Mouse (Mus musculus) gonadal fat pad, adult 2 months (tissue): ENCODE measurements around the gene Srpx. TPM values are rescaled to one million over a fixed set of nuclear protein-coding genes. Genes with fewer than 3 reads are reported as not detected.

Experiments used
- DNase-seq: peaks from one replicate; pipeline ENCODE4 v3.0.0-alpha.2; 2012; ENCODE audit warnings: low read depth
- polyA plus RNA-seq: library from polyadenylated mRNA; depleted of rRNA; stranded (reverse); fragments of >200 nt; gene quantifications from 2 replicates; pipeline ENCODE4 v1.2.3, GENCODE M21; 2012; rRNA removed

The Srpx gene
- polyA plus RNA-seq: 12.9 and 23.2 TPM in 2 replicates

DNA sequence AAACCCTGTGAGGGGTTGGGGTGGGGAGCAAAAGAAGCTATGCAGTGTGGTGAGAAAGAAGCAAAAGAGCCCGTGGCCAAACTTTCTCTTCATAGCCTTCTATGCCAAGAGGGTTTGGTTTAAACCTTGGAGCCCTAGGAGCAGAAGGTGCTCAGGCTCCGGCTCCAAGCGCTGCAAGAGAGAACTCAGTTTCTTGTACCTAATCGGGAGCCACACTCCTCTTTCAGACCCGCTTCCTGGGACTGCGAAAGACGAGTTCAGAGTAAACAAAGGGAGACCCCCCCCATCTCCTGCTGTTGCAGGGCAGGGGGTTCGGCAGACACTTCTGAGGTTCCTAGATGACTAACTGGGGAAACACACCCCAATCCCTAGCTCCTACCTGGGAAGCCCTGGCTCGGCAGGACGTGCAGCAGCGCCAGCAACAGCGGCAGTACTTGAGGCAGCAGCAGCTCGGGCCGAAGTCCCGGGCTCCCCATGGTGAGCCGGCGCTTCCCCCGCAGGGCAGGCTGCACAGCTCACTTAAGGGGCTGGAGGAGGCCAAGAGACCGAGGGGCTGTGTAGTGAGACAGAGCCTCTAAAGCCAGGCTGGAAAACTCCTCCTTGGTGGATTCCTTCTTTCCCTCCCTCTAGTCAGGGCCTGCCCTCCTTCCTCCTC, at the start of gene Srpx:
Srpx (minus strand) TSS at position 645 of the 655 bp plus-strand sequence.
- no peak for DNase-seq

DNA sequence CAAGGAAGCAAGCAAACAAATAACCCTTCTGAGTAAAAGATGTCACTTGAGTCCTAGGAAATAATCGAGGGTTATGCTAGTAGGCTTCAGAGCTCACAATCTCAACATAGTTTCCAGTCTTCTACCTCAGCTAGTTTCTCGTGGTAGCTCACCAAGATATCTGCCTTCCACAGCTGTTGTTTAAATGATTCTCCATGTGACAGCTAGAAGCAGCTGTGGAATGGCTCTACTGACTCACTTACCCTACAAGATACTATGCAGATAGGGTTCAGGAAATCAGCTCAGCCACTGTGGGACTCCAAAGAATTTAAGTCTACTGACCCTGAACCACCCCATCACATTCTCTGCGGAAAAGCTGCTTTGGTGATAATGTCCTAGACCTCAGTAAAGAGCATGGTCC, 34.9 kb upstream of the Srpx start:
- no peak for DNase-seq

DNA sequence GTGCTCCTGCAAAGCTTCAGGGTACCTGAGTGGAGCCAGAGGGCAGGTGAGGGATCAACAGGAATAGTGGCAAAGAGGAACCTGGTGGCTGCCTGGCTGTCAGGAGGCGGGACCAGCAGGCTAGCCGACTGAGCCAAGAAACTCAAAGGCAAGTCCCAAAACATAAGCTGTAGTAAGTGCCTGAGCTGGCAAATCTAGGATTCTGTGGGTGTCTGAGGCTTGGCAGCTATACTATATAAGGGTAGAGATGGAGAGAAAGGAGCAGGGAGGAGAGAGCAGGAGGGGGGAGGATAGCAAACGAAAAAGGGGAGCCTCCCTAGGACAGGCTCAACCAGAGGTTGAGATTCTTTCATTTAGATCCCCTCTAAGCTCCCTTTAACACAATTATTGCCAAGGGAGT, 1.7 kb downstream of the Srpx start:
- DNase-seq: no peak

DNA sequence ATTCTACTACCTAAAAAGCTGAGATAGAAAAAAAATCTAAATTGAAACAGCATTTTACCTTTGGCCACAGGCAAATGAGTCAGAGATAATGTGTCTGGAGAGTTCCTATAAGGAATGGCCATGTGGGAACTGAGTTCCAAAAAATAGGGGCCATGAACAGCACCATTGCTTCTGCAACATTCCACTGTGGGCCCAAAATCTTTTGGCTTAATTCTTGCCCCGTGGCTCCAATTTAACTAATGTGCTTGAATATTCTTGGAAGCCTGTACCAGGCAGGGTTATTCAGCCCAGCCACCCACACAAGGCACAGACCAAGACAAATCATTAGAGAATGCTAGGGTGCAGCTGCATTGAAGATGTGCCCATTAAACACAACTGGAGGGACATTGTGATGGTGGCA, 6.8 kb downstream of the Srpx start:
- DNase-seq: no peak

DNA sequence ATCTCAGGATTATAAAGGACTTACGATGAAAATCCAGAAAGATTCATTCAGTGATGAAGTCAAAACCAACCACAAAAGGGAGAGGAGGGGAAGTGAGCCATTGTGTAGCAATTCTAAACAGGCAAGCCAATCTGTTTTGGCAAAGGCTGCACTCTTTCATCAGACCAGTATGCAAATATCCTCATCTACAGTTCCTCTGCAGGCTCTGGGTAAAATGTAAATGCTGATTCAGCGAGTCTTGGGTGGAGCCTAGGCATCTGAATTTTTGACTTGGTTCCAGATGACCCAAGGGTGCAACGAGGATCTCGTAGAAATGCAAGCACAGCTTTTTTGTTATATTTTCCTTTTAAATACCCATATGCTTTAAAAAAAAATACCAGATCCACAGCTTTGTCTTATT, 9.0 kb downstream of the Srpx start:
- no peak for DNase-seq

DNA sequence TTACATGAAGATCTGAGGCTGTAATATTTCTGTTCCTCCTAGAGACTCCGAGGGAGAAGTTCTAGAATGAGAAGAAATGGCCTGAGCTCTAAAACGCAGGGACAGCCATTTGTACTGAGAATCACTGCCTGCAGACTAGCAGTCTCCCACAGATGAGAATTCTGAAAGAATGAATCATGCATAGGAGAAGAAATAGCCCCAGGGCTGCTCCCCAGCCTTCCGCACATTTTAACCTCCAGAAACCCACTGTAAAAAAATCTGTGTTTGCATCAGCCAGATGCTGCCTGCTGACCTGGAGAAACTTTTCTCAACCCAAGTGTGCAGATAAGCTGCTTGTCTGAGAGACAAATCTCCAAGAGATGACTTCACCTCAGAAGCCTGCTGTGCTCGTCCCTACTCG, 12.0 kb downstream of the Srpx start:
- no peak for DNase-seq

DNA sequence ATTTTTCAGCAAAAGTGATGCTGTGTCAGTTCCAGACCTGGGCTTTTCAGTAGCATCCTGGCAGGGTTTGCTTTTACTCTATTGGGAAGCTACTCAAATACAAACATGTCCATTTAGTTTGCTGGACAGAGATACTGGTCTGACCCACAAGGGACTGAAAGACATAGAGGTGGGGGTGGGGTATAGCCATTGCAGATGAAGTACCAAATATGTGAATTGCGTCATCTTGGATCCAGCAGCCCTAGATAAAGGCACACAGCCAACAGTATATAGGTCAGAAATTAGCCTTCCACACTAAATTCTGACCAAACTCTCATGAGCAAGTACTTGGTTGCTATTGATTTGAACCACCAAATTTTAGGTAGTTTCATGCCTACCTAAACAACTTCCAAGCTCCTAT, 14.8 kb downstream of the Srpx start:
- no peak for DNase-seq

DNA sequence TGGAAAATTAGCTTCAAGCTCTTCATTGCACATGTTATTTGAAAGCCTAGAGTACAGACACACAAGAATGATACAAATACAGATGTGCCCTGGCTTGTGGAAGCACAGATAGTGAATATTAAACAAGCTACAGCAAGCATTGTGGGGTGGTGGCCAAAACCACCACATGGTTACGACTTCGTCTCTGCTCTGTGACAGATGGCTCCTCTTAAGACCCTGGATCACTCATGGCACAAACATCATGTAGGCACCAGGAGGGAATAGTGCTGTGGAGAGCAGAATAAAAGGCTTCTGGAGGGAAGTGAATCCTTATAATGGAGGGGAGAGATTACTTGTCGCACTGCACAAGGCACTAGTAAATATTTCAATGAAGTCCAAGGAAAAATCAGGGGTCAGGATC, 21.7 kb downstream of the Srpx start:
- DNase-seq: no peak

DNA sequence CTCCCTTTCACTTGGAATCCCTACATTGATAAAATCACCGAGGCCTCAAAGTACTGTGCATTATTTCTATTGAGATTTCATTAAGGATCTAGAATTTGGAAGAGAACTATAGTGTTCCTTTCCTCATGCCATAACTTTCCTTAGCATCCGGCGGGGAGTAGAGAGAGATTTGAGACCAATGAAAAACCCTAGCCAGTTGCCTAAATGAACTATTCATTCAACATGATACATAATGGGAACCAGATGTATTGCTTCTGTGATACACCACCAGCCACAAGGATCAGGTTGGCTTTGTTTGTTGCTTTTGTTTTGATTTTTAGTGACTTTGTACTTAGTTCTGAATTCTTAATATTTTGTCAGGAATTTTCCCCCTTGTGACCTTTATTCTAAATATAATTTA, 37.1 kb downstream of the Srpx start:
- DNase-seq: no peak

DNA sequence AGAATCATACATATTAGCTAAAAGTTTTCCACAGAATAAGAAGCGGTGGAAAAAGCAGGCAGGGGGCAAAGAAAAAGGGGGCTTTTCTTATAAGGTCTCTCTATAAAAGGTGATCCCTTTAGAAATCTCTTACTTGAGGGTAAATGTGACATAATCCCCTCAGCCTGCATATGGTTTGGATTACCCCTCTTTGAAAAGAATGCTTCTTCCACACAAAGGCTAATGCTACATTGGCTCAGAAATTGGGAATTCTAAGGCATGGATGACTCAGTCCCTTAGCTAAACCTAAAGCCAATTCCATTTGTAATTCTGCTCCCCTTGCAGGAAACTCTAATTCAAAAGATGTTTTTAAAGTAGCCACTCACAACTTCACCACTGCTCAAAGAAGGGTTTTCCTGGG, 37.5 kb downstream of the Srpx start:
- no peak for DNase-seq

DNA sequence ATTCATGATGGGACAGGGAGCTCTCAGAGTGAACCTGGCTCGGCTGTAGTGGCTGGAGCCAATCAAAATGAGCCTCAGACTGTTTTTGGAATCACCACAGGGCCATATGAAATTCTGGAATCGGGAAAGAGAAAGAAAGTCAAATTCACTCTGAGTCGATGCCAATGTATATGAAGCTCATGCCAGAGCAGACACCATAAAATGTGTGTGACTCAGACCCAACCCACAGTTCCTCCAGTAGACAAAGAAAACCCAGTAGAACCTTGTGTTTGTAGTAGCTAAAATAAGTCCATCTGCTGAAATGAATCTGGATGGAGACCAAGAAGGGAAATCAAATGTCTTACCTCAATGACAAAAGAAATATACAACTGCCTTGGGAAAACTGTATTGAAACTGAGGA, 43.5 kb downstream of the Srpx start:
- no peak for DNase-seq

DNA sequence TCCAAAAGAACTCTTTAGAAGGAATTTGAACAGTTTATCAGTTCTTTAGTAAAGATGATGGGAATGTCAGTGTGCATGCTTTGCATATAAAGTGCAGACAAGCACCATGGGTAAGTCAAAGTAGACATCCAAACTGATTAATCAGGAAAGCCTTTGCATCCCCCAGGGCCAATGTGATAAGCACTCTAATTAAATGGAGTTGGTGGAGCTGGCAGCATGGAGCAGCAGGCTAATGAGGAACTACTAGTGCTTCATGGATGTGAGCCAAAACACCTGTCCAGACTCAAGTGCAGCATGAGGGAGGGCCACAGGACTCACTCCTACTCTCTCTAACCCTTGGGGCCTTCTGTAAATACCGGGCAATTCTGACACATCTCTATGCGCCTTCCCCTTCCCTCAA, 46.0 kb downstream of the Srpx start:
- DNase-seq: no peak

DNA sequence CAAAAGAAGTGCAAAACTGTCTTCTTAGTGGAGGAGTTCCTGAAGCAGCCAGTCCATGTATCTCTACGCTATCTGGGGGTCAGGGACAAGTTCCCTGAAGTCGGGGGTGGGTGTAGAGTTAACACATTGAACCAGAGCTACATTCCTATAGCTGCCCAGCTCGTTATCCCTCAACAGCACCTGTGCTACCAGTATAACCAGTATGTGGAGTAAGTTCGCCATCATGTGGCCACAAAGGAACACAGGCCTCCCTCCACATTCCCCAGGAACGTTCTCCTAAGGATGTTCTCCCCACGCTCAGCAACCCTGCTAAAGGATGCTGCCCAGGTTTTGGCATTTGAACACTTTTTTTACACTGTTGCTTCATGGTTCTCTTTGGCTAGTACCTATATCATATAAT, 46.8 kb downstream of the Srpx start:
- no peak for DNase-seq

DNA sequence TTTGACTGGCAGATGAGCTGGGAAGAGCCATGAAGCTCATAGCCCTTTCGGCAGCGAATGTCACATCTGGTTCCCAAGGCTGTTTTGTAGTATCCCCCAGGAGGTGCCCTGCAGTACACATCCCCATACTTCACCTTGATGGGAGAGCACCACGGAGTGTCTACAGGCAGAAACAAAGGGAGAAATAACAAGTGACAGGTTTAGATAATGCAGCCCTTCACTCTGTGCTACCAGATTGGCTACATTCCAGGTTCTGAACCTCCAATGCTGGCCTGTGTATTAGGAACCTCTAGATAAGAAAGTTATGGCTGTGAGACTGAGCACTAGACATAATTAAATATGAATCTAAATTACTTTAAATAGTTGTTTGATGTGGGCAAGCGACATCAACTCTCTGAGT, 48.1 kb downstream of the Srpx start:
- no peak for DNase-seq

DNA sequence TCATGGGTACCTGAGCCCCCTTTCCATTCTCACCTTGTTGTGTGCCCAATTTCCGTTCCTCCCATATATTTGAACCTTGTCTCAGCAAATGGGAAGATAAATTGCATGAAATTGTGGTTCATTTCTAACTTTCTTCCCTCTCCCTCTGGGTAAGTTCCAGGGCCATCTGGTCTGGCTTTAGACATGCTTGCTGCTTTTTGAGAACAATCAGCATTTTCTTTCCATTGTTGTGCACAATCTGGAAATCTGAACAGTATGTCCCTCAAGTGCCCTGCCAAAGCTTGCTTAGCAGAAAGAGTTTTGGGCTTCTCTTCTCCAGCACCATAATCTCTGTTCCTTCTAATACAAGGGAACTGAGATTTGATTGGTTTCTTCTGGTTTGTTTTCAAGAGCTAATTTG, 53.7 kb downstream of the Srpx start:
- no peak for DNase-seq

DNA sequence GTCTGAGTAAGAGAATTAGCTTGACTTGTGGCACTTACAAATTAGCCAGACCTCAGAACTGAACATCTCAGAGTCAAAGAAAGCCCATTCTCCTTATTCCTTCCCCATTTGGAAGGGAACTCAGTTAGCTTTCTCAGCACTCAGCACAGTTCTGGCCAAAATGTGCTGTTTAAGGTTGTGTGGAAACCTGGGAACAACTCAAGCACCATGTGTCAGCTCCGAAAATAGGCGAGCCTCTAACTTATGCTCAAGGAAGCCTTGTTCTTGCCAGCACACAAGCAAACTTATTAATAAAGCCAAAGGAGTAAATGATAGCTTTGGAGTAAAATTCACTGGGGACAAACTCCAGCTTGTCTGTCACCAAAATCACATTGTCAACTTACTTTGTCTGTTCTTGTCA, 54.1 kb downstream of the Srpx start:
- no peak for DNase-seq

DNA sequence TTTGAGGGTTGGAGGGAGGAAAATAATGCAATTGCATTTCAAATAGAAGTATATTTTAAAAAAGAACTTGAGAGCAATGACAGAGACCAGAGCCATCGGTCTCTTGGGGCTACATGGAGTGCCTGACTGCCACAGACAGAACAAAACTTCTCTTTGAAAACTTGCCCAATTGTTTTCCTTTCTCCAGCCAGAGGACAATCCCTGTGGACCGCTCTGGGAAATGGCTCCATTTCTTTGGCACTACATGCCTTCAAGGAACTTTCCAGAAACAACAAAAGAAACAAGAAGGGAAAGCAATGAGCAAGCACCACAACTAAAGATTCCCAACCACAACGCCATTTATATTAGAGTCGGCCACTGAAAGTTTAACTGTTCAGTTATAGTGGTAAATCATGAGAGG, 55.3 kb downstream of the Srpx start:
- no peak for DNase-seq

DNA sequence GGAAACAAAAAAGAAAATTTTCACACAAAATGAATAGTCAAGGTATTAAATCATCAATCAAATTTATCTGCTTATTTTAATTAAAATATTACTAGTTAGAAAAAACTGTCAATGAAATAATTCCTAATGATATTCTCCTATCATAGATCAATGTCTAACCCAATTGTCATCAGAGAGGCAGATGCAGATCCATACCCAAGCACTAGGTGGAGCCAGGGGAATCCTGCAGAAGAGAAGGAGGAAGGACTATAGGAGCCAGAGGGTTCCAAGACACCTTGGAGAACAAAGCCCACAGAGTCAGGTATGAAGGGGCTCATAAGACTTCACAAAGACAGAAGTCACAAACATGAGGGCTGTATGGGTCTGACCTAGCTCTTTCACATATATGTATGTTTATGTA, 82.8 kb downstream of the Srpx start:
- DNase-seq: no peak

DNA sequence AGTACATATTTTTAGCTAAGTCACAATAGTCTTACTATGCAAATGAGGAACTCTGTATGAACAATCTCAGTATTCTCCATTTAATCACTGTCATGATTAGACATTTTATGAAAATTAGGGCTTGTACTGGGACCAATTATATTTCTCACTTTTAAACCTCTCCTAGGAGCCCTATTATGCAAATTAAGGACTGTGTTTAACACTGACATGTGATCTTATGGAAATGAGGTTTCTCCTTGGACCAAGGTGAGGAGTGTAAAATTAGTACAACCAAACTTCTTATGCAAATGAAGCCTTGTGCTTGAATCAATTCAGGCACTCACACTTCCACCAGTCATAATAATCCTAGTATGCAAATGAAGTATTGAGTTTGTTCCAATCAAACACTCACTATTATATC, 107.3 kb downstream of the Srpx start:
- no peak for DNase-seq

DNA sequence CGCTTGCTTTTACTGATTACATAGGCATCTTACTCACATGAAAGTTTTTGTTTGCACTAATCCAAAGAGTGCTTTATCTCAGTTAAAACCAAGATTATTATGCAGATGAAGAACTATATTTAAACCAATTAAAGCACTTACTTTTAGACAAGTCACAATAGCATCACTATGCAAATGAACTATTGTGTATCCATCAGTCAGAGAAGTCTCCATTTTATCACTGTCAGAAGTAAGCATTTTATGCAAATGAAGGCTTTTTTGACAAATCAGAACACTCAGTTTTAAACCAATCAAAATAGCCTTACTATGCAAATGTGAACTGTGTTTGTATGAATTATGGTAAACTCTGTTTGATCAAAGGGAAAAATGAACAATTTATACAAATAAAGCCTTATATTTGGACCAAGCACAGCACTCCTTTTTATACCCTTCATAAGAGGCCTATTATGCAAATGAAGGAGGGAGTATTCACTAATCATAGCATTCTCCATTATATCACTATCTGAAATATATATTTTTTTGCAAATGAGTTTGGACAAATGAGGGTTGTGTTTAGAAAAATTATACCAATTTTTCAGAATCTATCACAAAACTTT, 109.7 kb downstream of the Srpx start:
- DNase-seq: no peak

DNA sequence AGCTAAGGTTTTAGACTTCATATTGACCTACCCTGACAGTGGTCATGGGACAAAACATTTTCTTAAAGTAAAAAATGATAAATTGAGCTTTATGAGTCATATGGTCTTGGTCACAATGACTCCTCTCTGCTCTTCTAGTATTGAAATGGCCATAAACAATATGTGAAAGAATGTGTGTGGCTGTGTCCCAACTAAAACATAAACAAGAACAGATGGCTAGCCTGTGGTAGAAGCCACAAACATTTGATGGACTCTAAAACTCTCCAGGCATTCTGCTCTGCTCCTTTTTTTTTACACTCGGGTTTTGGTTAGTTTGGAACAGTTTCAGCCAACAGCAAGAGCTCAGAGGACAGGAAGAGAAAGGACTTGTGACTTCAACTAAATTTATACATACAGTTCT, 111.6 kb downstream of the Srpx start:
- DNase-seq: no peak

DNA sequence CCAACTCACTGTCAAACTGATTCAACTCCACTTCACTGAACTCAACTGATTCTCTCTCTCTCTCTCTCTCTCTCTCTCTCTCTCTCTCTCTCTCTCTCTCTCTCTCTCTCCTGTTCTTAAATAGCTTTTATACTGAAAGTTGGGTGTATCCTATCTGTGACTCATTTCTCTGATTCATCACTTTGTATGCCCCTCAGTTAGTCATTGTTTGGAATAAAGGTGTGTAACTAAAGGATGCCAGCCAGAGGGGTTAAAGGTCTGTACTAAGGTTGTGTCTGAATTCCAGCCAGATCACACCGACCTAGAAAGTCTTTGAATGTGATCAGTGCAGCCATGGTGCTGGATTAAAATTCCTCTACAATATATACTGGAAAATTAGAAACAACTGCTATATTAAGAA, 116.8 kb downstream of the Srpx start:
- DNase-seq: no peak
